Mouse (Mus musculus) right cerebral cortex, postnatal 4 days (tissue): Measurements from ENCODE around the gene Popdc3.
"Not testable (repeated sequence)": the region's sequence is repeated elsewhere in the genome, so short reads cannot be mapped to it uniquely, and the experiment has no call there.

Experiments used
- DNase-seq: peaks from one replicate; pipeline ENCODE4 v3.0.0-alpha.2; 2022

The Popdc3 gene

GRCm38 (mm10) chr10:45177798-45178197 lies at the start of gene Popdc3:
TSS of gene Popdc3 (plus strand) at chr10:45178098.
- not testable (repeated sequence) for DNase-seq

GRCm38 (mm10) chr10:45129105-45129504 lies 48.8 kb upstream of the Popdc3 start:
- DNase-seq: no peak

DNA sequence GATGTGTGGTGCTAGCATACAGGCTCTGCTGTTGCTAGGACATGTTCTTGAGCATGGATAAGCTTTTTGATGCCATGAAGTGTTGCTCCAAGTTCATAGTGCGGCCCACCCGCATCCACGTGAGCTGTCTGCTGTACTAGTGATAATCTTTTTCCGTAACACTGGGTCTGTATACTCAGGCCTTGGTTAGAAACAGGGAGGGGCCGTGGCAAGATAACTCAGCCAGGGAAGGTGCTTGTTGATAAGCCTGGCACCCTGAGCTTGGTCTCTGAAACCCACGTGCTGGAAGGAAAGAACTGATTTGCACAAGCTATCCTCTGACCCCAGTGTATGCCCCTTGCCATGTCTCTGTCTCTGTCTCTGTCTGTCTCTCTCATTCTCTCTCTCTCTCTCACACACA lies 47.9 kb upstream of the Popdc3 start:
- DNase-seq: no peak

DNA sequence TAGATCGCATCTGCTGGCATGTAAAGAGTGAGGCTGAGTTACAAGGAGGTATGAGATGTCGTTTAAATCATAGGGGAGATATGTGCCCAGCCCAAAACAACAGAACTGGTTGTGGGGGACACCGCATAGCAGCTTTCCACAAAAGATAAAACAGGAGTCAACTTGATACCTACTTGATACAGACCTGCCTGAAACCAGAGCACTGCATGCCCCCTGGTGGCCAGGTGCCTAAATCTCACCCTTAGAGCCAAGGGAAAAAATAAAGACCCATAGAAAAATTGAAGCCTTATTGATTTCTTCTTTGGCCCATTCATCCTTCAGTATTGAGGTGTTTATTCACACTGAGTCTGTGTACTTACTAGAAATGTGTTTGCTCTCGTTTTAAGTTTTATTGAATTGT lies 45.5 kb upstream of the Popdc3 start:
- peak; percentile 30 for DNase-seq

GRCm38 (mm10) chr10:45136806-45137205 lies 41.1 kb upstream of the Popdc3 start:
- peak; percentile 26 for DNase-seq

DNA sequence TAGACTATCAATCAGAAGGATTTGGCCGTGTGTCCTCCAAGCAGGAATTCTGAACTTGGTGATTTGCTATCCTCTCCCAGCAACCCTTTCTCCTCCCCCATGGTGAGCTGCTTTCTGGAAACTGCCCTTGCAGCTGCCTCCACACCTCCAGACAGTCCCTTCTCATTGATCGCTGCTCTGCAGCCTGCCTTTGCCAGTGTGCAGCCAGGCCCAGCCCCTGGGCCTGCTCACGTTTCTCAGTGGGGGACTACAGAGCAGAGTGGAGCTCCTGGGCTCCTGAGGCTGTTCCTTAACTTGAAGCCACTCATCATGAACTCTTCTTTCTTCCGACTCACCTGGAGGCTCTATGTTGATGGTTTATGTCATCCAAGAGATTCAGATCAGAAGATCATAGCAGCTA lies 38.0 kb upstream of the Popdc3 start:
- no peak for DNase-seq

GRCm38 (mm10) chr10:45140474-45141212 lies 37.3 kb upstream of the Popdc3 start:
- DNase-seq: no peak

DNA sequence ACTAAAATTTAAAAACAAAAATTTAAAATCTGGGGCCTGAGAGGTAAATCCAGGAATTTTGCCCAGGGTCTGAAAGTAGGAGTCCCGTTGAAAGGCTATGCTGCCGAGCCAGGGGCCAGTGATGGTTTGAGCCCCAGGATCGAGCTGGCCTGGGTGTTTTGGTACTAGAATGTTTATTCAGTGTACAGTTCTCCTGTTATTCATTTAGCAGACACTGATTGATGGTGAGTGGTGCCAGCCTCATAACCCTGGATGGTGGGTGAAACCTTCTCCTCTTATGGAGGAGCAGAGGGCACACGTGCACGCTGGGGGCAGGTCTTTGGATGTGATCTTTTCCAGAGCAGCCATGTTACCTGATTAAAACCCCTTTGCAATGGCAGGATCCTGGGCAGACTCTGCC lies 35.5 kb upstream of the Popdc3 start:
- DNase-seq: no peak

DNA sequence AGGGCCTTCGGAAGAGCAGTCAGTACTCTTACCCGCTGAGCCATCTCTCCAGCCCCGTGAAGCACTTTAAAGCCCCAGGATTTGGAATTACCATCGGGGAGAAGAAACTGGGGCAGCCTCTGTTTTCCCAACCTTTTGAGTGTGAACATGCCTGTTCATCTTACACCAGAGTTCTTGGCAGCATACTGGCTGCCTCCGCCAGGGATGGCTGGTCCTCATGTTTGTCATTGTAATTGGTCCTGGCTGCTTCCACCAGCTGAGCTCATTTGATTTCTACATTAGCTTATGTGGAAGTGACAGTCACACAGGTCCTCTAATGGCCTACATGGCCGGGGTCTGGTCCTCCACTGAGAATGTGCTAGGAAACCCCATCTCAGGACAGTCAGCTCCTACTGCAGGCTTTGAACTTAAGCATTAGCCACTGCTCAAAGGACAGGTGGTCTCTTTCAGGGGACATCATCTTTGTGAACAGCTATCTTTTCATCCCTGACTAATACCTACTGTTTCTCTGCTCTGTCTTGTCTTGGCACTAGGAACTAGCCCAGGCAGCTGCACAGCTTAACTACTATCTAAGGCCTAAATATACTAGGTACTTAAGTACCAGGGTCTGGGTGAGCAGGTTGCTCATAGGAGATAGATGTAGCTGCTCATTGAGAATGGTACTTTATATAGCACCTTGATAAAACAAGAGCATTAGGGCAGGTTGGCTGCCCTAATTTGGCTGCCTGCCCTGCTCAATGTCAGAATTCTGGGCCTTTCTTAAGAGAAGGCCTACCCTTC lies 33.7 kb upstream of the Popdc3 start:
- DNase-seq: no peak

DNA sequence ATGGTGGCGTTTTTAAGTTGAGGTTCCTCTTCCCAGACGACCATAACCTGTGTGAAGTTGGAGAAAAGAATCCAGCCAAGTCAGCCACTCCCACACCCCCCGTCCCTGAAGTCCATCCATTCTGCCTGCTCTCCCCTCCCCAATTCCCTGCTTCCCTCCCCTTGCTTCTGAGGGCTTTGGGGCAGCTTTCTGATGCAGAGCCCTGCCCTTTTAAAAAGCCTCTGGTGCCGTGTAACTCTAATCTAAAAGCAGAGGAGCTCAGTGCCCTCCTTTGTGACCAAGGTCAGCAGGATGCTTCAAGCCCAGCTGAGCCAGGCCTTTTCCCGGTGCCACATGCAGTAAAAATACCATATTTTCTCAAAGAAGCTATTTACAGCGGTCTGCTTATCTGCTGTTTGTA lies 31.1 kb upstream of the Popdc3 start:
- DNase-seq: no peak

DNA sequence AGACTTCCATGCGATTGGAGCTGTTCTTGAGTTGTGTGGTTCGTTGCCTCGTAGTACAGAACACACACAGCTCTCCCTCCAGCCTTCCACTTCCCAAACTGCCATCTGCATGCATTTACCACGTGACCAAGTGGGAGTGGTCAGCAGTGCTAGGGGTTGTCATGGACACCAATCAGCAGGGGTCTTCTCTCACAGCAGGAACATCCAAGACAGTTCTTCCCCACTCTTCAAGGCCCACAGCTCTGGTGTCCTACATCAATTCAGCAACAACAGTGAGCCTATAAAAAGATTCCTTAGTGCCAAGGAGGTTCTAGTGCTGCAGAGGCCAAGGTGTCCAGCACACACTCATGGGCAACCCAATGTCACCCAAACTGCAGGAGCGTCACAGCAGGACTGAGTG lies 26.8 kb upstream of the Popdc3 start:
- no peak for DNase-seq

- DNase-seq: no peak
Observed at GRCm38 (mm10) chr10:45151771-45152692, 25.9 kb upstream of the Popdc3 start.

GRCm38 (mm10) chr10:45154557-45155060 lies 23.3 kb upstream of the Popdc3 start:
- DNase-seq: no peak

GRCm38 (mm10) chr10:45165851-45166250 lies 12.0 kb upstream of the Popdc3 start:
- DNase-seq: no peak

- DNase-seq: no peak
Observed at GRCm38 (mm10) chr10:45173927-45174326, 4.0 kb upstream of the Popdc3 start.

DNA sequence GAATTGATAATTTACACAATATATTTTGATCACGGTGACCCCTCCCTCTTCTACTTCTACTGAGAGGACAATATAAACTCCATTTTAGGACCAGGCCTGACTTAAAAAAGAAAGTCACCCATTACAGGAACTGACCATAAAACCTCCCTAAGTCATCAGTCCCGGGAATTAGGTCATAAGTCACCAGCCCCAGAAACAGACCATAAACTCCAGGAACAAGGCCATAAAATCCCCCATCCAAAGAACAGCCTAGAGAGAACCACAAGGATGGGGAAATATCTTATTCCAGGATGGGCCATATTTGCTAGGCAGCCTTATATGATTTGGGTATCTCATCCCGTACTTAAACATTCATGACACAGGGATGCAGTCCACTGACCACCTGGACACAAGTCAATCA lies 3.6 kb upstream of the Popdc3 start:
- no peak for DNase-seq

DNA sequence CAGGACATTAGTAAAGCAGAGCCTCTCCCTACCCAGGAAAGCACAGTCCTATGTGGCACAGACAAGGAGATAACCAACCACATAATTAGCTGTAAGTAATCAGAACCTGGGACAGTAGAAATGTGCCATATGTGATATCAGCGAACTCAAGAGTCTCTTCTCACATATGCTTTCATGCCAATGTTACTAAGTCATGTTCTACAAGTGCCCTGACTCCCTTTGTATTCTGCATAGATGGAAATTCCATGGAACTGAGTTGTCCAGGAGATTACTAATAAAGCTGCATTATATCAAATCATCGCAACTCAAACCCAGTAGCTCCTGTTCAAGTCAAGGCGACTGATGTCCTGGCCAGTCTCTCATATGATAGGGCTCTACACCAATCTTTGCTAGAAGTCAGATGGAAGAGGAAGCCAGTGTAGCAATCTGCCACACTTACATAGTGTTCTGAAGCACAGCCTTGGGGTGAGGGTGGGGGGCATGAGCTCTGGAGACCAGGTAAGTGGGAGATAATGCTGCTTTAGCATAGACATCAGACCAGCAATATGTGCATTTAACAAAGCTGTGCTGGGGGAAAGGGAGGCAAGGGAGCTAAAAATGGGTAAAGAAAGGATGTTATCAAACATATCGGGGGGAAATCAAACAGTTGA lies 2.9 kb downstream of the Popdc3 start:
- DNase-seq: no peak

- DNase-seq: no peak
Observed at GRCm38 (mm10) chr10:45181344-45181743, 3.4 kb downstream of the Popdc3 start.

DNA sequence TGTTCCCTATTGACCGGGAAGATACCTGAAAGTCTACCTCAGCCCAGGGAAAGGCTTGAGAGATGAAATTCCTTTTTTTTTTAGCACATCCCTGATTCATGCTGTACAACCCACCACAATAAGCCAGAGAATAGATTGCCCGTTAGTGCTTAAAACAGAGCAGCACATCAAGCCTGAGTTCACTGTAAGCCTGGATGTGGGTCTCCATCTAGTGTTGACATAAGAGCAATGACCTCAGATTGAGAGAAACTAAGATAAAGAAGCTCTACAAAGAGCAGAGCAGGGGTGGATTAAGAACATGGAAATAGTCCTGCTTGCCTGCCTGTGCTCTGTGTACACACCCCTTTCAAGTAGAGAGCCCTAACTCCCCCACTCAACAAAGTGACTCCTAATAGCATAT lies 7.6 kb downstream of the Popdc3 start:
- DNase-seq: no peak

DNA sequence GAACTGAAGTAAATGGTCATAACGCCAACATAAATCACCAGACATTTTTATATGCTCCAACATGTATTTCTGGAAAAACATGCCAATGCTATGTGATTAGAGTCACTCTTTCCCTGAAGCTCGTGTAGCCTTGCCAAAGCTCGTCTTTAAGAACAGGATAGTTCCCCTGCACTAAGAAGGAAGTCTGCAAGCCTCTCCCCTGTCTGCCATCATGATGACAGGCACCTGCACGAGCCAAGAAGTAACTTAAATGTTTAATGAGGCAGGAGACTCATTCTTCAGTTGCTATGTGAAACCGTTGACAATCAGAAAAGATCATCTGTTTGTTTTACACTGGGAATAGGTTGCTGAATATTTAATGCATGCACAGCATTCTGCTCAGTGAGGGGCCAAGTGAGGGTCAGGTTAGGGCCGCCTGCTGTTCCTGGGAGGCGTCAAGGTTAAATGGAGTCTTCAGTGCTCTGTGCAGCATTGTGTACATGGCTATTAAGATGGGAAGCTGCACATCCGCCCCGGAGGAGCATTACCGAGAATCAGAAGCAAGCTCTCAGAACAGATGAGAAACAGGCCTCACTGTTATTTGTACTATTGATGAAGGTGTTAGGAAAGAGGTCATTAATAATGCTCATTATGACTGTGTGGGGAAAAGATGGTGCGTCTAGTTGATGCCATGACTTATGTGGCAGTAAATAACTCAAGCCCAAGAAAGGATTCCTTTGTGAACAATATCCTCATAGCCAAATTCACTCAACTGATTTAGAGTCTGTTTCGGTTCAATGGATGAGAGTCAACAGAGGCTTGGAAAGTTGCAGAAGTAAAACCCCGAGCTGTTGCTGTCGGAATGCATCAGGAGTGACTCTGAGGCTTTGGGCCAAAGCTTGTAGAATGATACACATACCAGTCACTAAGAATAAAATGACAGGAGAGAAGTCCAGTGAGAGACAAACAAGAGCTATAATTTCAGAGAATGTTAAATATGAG lies 15.7 kb downstream of the Popdc3 start:
- DNase-seq: no peak

DNA sequence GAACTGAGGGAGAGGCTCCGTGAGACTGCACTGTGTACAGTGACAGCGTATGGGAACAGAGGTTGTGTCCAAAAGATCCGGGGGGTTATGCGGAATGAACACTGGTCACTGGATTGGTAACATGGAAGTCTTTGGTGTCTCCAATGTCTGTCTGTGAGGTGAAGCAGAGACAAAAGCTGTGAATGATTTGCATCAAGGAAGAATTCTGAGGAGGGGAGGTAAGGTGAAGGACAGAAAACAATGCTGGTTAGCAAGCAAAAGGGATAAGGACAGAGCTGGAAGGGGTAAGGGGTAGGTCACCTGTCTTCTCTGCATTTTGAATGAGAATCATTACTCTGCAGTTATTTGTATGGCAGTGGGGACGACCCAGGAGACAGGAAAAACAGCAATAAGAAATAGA lies 16.6 kb downstream of the Popdc3 start:
- no peak for DNase-seq
